Mouse (Mus musculus) Patski (cell line): ENCODE results near the gene Ttc38. TPM values are rescaled to one million over a fixed set of nuclear protein-coding genes. Genes with fewer than 3 reads are reported as not detected.
A peak's percentile ranks its signal among the peaks of the same experiment; 100 is the strongest.
"Not testable (repeated sequence)": the region's sequence is repeated elsewhere in the genome, so short reads cannot be mapped to it uniquely, and the experiment has no call there.

Experiments
- ATAC-seq: fragments of 100-300 bp; one replicate; pipeline ENCODE4 v1.8.0; 2021
- CTCF ChIA-PET: fragments of 350-600 bp; sonication (Branson Sonifier 250); formaldehyde crosslinking; loops from one replicate; lab custom pipeline; 2022; ENCODE audit warnings: inconsistent platforms; lab: Charles Lee
- POLR2A ChIA-PET: fragments of 350-600 bp; sonication (Branson Sonifier 250); formaldehyde crosslinking; loops from one replicate; lab custom pipeline; 2022; ENCODE audit warnings: antibody characterized with exemption, inconsistent platforms; lab: Charles Lee
- DNase-seq: peaks from one replicate; pipeline ENCODE4 v3.0.0-alpha.2; 2011; ENCODE audit warnings: low read depth, low spot score
- H3K27me3 ChIP-seq: fragments of 371-371 bp; one replicate; pipeline ENCODE4 v1.5.1; 2021
- CTCF ChIP-seq: fragments of 100-300 bp; IDR thresholded peaks from one replicate; pipeline ENCODE4 v1.5.1; 2021
- in situ Hi-C: fragments of 300-500 bp; cut with MboI; formaldehyde crosslinking; loops from 3 replicates; pipeline ENCODE4 v1.11.1; 2018; ENCODE audit warnings: low pct_unique_long_range_greater_than_20kb, mixed read lengths
- polyA plus RNA-seq: library from polyadenylated mRNA; unstranded; gene quantifications from one replicate; pipeline ENCODE4 v1.2.3, GENCODE M21; 2021

Ttc38 gene
- polyA plus RNA-seq, 1 experiment from 2014 or later, result 19.4 TPM

DNA sequence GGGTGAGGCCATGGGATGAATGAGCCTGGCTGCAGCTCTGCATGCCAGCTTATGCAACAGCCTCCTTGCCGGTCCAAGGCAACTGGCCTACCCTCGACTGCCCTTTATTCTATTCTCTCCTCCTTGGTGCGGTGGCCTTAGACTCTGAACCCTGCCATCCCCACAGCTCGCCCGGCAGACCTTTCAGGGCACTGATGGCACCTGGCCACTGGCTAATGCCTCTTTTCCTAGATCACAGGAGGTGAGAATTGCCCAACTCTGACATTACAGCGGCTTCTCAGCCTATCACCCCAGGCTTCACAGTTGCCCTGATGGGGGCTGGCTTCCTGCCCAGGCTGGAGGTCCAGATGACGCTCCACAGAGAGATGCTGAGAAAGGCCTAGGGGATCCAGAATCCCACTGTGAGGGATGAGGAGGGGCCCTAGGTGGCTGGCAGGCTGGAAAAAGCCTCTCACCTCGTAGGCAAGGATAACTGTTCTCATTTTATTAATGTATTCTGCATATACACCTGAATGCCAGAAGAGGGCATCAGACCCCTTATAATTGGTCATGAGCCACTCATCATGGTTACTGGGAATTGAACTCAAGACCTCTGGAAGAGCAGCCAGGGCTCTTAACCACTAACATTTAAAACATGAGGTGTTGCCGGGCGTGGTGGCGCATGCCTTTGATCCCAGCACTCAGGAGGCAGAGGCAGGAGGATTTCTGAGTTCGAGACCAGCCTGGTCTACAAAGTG lies 19.7 kb downstream of the Ttc38 start:
- no peaks in the 10 kb centered on the region for H3K27me3 ChIP-seq
- no peak for DNase-seq
- no peak for ATAC-seq
- TF ChIP-seq CTCF, result no peak
- ChIA-PET CTCF (no interaction called here), POLR2A (no interaction called here)
- in situ Hi-C loops, result no loop called here

DNA sequence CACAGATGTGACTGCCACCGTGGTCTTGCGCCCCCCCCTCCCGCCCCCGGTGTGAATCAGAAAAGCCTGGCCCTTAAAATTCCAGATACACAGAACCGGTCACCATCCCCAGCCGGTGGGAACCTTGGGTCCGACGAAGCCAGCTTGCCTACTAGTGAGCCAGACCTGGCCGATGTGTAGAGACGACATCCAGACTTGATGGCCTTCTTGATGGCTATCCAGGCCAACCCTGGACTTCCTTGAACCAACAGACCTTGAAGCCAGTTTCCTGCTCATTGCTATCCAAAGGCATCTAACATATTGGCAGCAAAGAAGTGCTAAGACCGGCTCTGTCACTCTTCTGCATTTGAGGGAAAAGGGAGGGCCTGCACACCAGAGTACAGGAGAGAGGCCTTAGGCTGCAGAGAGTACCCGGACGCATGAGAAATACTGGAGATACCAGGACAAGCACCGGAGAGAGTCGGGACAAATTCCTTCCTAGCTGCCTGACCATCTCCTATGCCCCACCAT lies 26.9 kb downstream of the Ttc38 start:
- ChIA-PET POLR2A (interaction anchor here (0.9 to 1.1 kb wide), 2 partner anchors 20 to 254 kb away, joined by 3 read pairs; partner anchors contain the start of gene Trmu), CTCF (interaction anchor here (2.5 kb wide), 1 partner anchor 9 kb away, joined by 11 read pairs; no protein-coding TSS in a partner anchor)
- DNase-seq, result no peak
- no peaks in the 10 kb centered on the region for H3K27me3 ChIP-seq
- in situ Hi-C loops, result no loop called here
- TF ChIP-seq CTCF, result no peak
- peak; percentile 23 for ATAC-seq

DNA sequence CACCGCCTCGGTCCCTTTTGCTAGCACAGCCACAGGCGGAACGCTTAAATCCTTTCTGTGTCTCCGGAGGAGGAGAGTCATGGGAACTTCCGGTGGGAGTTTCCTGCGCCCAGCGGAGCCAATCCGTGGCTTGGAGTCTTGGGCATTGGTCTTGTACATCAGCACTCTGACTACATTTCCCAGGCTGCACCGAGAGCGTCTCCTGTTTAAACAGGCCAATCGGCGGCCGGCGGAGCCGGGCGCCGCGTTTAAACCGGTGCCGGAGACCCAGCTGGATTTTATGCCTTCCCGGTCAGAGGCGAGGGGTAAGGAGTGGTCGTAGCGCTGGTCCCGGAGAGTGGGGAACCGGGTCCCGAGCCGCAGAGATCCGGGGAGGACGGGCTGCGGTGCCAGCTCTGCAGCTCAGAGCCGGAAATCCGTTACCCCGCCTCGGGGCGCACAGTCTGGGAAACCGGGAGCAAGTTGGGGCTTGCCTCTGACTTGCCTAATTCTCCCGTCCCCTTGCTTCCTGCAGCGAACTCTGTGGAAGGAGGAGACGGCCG lies 27.5 kb downstream of the Ttc38 start, which contains the start of gene Gtse1:
Gene Gtse1 (plus strand): TSS at position 256 of the 542 bp plus-strand sequence.
- ChIA-PET POLR2A (interaction anchor here (0.9 to 1.1 kb wide), 2 partner anchors 19 to 254 kb away, joined by 3 read pairs; partner anchors contain the start of gene Trmu), CTCF (interaction anchor here (2.5 kb wide), 1 partner anchor 8 kb away, joined by 11 read pairs; no protein-coding TSS in a partner anchor)
- in situ Hi-C loops, result no loop called here
- ATAC-seq, result peak; percentile 90
- no peak for TF ChIP-seq CTCF
- H3K27me3 ChIP-seq, result no peaks in the 10 kb centered on the region
- peak; percentile 68 for DNase-seq

DNA sequence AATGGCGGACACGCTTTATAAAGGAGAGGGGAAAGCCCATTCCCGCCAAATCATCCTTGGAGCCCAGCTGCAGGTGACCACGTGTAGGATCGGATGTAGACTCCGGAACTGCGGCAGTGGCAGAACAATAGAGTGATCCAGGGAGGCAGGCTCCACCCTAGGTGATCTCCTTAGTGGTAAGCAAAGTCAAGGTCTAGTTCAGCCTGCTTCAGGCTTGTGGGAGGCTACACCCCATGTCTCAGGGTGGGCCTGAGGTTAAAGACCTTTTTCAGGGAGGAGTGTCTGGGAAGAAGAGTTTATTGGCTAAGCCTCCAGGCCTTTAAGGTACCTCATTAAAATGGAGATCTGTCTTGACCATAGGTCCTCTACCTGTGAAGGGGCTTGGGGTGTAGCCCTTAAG lies 33.8 kb downstream of the Ttc38 start:
- DNase-seq, ATAC-seq, H3K27me3 ChIP-seq, POLR2A ChIA-PET, CTCF ChIA-PET: not testable (repeated sequence)
- in situ Hi-C loops, result loop anchor here (5.0 kb wide), 2 partner anchors 149 to 254 kb away; no protein-coding TSS in a partner anchor

DNA sequence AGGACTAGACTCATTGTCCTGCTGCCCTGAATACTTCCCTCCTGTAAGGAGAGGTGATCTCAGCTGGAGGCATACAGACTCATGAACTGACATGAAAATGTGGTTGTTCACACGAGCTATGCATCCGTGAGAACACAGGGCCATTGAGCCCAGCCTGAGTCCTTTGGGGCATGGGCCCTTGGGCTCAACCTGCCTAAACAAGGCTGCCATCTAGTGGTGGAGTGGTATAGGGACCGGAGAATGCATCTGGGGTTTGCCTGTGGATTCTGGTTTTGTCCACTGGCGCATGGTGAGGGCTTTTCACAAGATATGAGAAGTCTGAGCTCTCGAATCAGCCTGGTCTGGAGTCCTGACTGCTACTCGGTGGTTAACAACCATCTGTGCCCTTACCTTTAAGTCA lies 35.6 kb downstream of the Ttc38 start:
- CTCF ChIA-PET, result interaction anchor here (0.6 to 2.7 kb wide), 20 partner anchors 8 to 275 kb away, joined by 3 to 15 read pairs (median 4); partner anchors contain the start of genes Gtse1 and Trmu
- DNase-seq (no peak), ATAC-seq (peak; percentile 64)
- no peak for TF ChIP-seq CTCF
- POLR2A ChIA-PET, result interaction anchor here (1.5 kb wide), 1 partner anchor 149 kb away, joined by 3 read pairs; no protein-coding TSS in a partner anchor
- in situ Hi-C loops, result loop anchor here (5.0 kb wide), 2 partner anchors 150 to 255 kb away; no protein-coding TSS in a partner anchor
- H3K27me3 ChIP-seq, result no peaks in the 10 kb centered on the region

GRCm38 (mm10) chr15:85877336-85877735 lies 45.2 kb downstream of the Ttc38 start:
- DNase-seq (no peak), ATAC-seq (no peak)
- no peak for TF ChIP-seq CTCF
- H3K27me3 ChIP-seq, result no peaks in the 10 kb centered on the region
- ChIA-PET POLR2A (no interaction called here), CTCF (interaction anchor here (1.2 kb wide), 1 partner anchor 9 kb away, joined by 8 read pairs; no protein-coding TSS in a partner anchor)
- in situ Hi-C loops, result no loop called here

- CTCF ChIA-PET, result interaction anchor here (0.8 to 1.1 kb wide), 5 partner anchors 11 to 176 kb away, joined by 3 to 4 read pairs (median 3); partner anchors contain the start of gene Ppara
- POLR2A ChIA-PET, result interaction anchor here (0.9 to 1.4 kb wide), 2 partner anchors 20 to 156 kb away, joined by 3 read pairs; partner anchors contain the start of gene Gtse1
- ATAC-seq (peak; percentile 81), DNase-seq (peak; percentile 69)
- no peaks in the 10 kb centered on the region for H3K27me3 ChIP-seq
- in situ Hi-C loops, result no loop called here
- TF ChIP-seq CTCF, result no peak
Measured at GRCm38 (mm10) chr15:85878848-85879497, 46.9 kb downstream of the Ttc38 start, which contains the start of gene Trmu. Trmu (plus strand) TSS chr15:85879312.

- no peak for DNase-seq
- in situ Hi-C loops, result no loop called here
- ATAC-seq, result no peak
- H3K27me3 ChIP-seq, result no peaks in the 10 kb centered on the region
- no peak for TF ChIP-seq CTCF
- POLR2A ChIA-PET, result interaction anchor here (0.9 to 1.4 kb wide), 2 partner anchors 20 to 157 kb away, joined by 3 read pairs; partner anchors contain the start of gene Gtse1
- CTCF ChIA-PET, result interaction anchor here (0.8 to 1.0 kb wide), 3 partner anchors 12 to 175 kb away, joined by 3 to 4 read pairs (median 3); no protein-coding TSS in a partner anchor
Measured at GRCm38 (mm10) chr15:85879498-85879895, 47.4 kb downstream of the Ttc38 start.

GRCm38 (mm10) chr15:85885606-85886005 lies 53.5 kb downstream of the Ttc38 start:
- no peaks in the 10 kb centered on the region for H3K27me3 ChIP-seq
- no peak for ATAC-seq
- TF ChIP-seq CTCF, result no peak
- no peak for DNase-seq
- in situ Hi-C loops, result no loop called here
- ChIA-PET CTCF (no interaction called here), POLR2A (no interaction called here)

DNA sequence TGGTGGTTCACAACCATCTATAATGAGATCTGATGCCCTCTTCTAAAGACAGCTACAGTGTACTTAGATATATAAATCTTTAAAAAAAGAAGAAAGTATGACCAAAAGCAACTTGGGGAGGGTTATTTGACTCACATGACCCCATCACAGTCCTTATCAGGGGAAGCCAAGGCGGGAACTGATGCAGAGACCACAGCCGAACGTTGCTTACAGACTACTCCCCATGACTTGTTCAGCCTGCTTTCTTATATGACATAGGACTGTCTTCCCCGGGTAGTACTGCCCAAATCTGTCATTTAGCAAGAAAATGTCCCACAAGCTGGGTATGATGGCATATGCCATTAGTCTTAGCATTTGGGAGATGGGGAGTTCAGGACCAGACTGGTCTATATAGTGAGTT lies 57.1 kb downstream of the Ttc38 start:
- TF ChIP-seq CTCF, result no peak
- ATAC-seq (no peak), DNase-seq (no peak)
- in situ Hi-C loops, result no loop called here
- ChIA-PET CTCF (no interaction called here), POLR2A (no interaction called here)
- H3K27me3 ChIP-seq, result no peaks in the 10 kb centered on the region
